Mouse (Mus musculus): ENCODE measurements around the gene Cfap97d1. TPM values are rescaled to one million over a fixed set of nuclear protein-coding genes. Genes with fewer than 3 reads are reported as not detected.

The Cfap97d1 gene
- total RNA-seq, 2 experiments from 2014 or later: not detected

DNA sequence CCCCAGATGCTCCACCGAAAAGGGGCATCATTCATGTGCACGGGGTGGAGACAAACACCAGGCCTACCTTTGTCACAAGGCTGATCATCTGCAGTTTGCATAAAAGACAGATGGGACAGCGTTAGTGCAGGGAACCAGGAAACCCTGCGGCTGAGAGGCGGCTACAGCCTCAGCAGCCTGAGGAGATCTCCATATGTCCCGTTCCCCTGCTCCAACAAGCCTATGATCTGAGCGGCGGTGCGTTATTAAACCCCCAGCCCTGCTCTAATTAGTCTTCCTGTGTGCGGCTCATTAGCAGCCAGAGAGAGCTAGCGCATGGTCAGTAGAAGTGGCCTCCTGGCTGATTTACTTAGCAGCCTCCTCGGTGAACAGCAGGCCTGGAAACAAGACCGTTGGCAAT is 26.1 kb downstream of the Cfap97d1 start:
- no peak for DNase-seq

DNA sequence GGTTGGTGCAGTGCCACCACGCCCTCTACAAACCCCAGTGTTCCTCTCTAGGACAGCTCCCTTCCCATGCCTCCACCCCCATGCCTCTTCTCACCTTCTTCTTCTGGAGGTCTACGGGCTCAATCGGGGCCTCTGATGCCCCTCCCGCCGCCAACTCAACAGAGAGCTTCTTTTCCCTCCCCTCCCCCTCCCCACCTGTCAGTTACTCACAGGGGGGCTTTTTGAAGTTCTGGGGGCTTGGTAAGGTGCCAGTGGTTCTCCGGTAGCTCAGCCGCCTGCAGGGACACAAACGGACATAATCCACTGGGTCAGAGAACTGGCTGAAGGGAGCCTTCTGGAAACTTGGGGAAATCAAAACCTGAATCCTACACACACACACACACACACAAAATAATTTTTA is 27.4 kb downstream of the Cfap97d1 start:
- DNase-seq: no peak

DNA sequence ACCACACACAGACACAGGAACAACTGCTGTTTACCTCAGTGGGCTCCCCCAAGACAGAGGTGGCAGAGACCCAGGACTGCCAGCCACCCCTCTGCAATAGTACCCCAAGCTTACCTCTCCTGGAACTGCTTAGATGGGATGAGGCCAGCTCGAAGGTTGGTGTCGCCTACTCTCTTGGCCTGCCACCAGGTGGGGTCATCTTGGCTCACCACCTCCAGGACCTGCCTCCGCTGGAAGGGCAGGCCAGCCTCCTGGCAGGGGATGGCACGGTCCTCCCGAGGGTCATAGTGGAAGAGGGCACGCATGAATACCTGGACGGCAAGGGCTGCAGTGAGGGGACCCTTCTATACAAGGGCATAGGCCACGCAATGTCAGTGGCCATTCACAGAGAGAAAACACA is 29.1 kb downstream of the Cfap97d1 start:
- no peak for DNase-seq

DNA sequence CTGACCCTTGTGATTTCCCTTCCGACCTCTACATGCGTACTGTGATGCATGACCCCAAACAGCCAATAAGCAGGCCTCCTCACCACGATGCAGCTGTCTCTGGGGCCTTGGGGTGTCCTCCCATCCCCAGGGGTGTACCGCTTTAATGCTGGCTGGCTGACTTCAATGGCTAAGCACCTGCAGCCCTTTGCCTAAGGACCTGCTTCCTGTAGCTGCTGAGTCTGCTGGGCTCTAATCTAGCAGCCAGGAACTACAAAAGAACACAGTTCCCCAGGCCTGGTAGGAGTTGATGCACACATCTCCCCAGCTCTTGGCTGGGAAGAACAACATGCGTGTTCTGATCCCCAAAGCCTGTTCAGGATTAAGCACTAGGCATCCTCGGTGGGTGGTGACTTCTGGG is 31.4 kb downstream of the Cfap97d1 start:
- DNase-seq: no peak

DNA sequence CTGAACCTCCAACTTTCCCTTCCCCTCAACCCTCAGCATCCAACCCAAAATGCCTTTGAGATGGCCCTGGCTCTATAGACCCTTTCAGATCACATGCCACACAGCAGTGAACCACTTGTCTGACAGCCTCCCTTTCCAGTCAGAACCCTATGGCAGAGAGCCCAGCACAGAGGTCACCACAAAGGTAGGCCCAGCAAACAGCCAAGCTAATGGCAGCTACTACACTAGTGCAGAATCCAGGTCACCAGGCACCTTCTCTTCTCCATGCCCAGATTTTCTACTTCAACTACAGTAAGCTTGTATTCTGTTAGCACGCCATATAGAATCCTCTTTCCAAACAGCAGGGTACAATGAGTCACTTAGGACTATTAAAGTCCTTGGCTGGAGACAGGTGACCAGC is 32.1 kb downstream of the Cfap97d1 start:
- no peak for DNase-seq

DNA sequence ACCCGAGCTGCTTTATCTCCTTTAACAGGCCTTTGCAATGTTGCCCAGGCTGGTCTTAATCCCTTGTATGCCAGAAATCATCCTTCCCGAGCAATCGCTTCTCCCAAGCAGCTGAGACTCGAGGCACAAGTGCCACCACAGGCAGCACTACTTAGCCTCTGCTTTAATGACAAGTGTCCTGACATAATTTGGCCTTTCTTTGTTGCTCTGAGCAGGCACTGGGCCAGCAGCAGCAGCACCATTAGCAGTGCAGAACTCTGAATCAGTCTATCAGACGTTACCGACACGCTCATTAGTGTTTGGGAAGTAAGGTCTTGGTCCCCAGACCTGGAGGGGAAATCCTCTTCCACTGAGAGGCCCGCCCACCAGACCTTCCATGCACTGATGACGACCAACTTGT is 35.7 kb downstream of the Cfap97d1 start:
- DNase-seq: no peak

DNA sequence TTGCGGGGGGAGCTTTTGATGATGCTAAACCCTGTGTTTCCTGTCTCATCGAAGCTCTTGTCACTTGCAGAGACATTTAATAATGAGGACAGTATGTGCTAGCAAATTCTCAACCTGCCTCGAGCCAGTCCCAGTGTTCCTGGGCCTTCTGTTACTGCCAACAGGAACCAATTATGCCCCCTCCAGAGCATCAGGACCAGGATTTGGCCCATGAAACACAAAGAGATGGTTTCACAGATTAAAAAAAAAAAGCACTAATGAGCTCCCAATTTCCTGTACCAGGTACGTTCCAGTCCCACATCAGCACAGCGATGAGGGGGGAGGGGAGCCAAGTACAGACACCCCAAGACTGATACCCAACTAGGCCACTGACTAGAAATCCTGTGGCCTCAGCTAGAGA is 37.1 kb downstream of the Cfap97d1 start:
- no peak for DNase-seq

DNA sequence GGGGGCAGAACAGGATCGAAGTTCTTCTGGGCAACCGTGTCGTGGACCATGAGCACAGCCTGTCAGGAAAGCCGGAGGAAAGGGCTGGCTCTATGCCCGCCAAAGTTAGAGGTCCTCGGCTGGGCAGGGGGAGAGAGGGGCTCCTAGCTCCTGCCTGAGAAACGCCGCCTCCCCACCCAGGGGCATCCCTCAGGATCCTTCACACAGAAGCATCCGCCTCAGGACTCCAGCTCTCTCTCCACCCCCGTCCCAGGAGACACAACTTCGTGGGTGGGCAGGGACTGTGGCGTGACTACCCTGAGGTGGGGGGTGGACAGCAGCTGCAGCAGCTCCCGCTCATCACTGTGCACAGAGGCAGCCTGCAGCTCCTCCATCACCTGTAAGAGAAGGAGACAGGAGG is 39.3 kb downstream of the Cfap97d1 start:
- no peak for DNase-seq

DNA sequence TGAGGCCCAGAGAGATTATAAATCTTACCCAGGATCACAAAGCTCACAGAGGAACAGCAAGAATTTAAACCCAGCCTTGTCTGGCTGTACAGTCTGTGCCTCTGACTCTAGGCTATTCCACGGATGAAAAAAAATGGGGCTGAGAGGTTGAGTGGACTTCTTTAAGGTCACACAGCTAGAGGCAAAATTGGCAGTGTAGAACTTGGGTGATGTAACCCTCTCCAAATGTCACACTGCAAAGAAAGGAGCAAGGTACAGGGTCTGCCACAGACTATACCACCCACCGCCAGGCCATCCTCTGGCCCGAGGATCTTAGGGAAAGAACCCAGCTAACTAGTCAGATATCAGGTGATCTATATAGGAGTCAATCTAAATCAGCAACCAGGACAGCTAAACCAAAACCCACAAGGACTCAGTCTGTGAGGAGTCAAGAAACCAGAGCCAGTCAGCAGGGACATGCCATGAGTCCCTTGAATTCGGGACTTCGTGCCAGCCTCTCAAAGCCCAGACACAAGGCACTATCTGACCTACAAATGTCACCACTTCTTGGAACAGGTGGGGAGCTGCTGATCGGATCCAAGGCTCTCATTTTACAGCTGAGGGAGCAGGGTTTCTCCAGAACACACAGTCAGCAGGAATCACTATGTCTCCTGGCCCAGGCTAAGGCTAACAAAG is 40.1 kb downstream of the Cfap97d1 start:
- DNase-seq: no peak

DNA sequence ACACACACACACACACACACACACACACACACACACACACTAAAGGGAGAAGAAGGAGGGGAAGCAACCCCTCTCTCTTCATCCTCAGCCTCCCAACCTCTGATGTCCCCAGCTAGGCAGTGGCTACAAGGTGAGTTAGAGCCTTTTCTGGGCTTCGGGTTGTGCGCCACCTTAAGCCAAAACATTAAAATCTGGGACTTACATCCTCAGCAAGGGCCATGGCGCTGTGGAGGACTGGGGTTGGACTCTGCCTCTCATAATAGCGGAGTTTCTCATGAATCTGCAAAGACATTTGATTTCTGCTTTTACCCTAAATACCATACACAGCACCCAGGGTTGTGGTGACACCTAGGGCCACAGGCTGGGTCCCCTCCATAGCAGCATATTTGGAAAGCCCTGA is 40.8 kb downstream of the Cfap97d1 start:
- no peak for DNase-seq

DNA sequence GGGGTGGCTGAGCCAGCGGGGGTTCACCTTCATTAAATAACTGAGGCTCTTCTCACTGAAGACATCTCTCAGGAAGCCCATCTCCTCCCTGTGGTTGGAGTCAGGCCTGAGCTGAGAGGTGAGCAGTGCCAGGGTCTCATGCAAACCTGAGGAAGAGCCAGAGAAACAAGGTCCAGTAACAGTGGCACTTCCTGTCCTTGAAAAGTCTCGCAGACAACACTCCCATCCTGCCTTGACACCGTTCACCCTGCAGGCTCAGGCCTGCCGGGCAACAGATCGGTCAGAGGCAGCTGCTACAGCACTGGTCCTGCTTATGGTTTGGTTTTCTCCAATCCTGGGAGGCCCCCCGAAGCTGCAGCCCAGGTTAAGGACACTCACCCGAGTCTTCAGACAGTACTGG is 41.3 kb downstream of the Cfap97d1 start:
- no peak for DNase-seq

DNA sequence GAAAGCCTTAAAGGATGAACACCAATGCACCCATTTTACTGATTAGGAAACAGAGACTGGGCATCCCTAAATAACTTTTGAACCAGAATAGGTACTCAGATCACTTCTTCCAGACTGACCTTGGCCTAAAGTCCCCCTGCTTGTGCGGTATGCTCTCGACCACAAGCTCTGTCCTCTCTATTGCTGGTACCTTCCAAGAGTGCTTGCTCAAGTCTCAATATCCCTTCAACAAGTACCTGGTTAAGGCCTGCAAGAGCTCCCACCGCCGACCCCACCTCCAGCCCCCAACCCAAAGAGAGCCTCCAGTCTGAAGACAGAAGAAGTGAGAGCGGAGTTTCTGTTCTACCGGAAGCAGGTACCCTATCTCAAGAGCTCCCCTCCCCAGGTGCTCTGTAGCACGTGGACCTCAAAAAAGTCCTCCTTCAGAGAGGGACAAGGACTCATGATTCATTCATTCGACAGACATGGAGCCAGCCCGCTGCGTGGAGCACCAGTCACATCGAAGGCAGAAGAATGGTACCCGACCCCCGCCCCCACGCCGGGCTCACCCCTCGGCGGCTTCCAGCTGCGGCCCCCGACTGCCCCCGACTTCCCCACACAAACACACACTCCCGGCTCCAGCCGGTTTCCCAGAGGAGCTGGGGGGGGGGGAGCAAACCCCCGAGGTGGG is 42.0 kb downstream of the Cfap97d1 start:
- DNase-seq: peak; percentile 36 to 60

DNA sequence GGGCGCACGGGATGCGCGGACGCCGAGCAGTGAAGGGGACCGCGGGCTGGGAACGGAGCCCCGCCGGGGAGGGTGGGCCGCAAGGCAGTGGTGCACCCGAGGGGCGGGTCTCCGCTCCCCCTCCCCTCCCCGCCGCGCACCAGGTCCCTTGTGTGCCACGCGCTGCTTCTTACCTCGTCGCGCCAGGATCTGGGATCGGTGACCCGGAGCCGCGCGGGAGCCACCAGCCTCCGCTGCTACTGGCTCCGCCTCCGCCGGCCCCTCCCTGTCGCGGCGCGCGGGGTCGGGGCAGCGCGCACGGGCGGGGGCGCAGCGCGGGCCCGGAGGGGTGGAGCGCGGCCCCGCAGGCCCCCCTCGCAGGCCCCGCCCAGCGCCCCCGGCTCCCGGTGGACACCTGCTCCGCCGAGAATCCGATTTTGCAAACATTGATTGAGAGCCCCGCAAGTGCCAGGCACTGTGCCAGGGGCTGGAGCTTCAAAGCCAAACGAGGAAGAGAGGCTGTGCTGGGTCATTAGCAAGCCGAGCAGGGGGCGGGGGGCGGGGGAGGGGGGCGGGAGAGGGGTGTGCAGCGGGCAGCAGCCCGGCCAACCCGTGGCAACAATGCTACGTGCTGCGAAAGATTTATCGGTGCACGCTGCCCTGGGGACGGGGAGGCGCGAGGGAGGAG is 42.7 kb downstream of the Cfap97d1 start:
- peak; percentile 81 to 90 for DNase-seq

DNA sequence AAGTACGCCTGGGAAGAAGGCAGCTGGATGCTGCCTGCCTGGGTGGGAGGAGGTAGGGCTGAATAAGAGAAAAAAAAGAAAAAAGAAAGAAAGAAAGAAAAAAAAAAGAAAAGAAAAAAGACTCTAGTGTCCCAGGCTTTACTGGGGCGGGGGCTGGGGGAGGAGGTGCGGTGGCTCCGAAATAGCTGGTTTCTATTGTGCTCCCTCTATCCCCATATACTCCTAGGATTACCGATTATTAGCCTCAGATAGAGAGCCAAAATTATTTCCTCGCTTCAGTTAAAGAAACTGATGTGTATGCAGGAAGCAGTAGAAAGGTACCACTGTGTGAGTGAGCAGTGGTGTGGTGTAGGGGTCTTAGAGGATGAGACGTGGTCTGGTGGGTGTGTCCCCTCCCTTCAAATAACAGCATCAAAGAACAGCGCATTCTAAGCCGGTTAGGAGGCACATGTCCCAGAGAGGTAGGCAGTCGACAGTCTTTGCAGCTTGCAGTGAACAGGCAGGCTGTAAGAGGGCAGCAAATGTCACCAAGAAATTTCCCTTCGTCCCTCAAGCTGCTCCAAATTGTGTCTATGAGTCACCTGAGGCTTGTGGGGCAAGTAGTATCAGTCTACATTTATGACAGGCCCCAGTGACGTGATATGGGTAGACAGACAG is 43.4 kb downstream of the Cfap97d1 start:
- no peak for DNase-seq

DNA sequence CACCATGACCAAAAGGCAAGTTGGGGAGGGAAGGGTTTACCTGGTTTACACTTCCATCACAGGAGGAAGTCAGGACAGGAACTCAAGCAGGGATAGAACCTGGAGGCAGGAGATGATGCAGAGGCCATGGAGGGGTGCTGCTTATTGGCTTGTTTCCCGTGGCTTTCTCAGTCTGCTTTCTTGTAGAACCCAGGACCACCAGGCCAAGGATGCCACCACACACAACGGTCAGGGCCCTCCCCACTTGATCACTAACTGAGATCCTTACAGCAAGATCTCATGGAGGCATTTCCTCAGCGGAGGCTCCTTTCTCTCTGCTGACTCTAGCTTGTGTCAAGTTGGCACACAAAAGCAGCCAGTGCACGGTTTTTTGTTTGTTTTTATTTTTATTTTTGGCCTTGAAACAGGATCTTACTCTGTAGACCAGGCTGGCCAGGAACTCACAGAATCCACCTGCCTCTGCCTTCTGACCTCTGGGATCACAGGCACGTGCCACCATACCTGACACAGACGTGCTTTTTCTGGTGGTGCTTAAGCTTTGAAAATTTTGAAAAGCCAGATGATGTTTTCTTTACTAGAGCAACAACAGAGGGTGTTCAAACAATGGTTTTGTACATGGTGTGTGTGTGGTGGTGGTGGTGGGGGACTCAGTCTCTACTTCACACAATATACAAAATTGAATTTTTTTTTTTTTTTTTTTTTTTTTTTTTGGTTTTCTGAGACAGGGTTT is 44.2 kb downstream of the Cfap97d1 start, which contains the start of gene Mpp3:
Mpp3 (minus strand) TSS at position 375 of the 730 bp plus-strand sequence.
- DNase-seq: no peak

DNA sequence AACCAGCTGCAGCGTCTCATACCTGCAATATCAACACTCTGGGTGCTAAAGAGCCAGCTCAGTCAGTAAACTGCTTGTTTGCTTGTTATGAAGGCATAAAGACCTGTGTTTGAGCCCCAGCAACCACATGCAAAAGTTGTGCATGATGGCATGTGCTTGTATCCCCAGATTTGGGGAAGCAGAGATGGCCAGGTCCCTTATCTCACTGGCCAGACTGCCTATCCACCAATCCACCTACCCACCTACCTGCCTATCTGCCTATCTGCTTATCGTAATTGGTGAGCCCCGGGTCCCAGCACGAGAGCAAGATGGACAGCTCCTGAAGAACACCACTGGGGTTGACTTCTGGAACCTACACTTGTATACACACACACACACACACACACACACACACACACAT is 45.2 kb downstream of the Cfap97d1 start:
- no peak for DNase-seq

DNA sequence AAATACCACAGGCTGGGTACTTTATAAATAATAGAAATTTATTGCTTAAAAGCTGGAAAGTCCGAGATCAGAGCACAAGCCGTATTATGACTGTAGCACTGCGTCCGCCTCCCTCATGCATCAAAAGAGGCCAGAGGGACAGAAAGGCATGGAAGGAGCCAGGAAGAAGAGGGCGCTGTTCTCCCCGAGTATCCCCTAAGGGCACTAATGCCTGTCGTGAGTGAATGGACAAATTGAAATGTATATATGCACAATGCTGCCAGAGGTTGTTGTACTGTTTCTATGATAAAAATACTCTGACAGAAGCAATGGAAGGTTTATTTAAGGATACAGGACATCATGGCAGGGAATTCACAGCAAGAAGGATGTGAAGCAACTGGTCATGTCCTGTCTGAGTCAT is 45.9 kb downstream of the Cfap97d1 start:
- DNase-seq: no peak

DNA sequence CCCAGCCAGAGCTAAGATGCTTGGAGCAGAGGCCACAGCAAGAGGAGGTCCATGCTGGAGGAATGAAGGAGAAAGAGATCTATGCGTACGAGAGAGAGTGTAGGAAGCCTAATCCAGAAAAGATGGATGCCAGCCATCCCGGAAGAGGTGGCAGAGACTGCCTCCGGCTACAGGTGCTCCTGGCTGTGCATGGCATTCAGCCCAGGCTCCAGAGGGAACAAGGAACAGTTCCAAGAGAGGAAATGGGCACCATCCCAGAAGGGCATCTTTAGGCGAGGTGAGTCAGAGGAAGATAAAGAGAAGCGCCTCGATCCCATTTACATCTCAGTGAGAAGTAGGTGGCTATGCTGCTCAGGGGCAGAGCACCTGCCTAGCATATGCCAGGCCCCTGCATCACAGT is 47.1 kb downstream of the Cfap97d1 start:
- no peak for DNase-seq

DNA sequence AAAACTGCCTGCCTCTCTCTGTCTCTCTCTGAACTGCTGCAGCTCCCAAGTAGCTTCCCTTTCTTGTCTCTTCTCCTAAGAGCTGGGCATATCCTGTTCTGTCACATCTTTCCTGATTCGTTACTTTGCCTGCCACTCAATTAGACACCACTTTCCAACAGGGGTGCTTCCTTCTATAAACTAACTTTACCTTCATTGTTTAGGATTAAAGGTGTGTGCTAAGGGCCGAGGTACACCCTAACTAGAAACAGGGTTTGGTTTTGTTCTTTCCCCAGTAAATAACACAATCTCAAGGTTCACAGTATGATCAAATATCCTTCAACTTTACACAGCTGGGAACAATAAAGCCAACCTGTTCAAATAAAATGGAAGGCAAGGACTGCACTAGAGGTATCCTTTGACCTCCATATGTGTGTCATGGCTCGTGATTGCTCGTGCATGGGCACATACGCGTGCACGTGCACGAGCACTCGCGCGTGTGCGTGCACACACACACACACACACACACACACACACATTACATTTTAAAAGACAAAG is 49.0 kb downstream of the Cfap97d1 start:
- DNase-seq: no peak

DNA sequence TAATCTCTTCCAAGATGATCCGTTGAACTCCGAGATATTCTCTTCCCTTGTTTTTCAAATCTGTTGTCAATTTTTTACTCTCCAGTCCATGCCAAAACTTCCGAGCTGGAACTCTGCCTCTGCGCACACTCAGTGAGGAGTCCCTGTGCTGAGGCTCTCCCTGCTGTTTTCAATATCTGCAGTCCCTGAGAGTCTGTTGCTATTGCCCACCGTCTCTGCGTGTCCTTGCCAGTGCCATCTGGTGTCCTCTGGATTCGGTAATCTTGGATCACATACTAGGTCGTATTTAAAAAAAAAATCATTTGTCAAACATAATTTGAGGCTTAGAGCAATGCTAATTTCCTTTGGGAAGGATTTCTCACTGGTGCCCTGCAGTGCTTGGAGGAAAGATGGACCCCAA is 50.8 kb downstream of the Cfap97d1 start:
- no peak for DNase-seq

DNA sequence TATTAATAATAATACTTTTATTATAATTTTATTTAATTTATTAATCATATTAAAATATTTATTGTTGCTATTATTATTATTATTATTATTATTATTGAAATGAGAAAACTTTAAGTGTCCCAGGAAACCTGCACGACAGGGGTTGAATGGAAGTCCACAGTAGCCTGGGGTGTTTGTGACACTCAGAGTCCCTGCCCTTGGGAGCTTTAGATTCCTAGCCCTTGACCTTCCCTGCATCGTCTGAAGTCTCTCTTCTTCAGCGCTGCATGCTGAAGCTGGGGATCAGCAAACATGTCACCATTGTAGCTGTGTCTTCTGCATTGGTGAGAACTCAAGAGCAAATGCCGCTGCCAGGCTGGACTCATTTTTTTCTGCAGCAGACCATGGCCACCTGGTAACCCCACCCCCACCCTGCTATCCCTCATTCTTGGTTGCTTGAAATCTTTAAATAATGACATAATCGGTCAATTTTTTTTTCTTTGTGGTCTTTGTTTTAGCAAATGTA is 51.4 kb downstream of the Cfap97d1 start:
- DNase-seq: no peak

DNA sequence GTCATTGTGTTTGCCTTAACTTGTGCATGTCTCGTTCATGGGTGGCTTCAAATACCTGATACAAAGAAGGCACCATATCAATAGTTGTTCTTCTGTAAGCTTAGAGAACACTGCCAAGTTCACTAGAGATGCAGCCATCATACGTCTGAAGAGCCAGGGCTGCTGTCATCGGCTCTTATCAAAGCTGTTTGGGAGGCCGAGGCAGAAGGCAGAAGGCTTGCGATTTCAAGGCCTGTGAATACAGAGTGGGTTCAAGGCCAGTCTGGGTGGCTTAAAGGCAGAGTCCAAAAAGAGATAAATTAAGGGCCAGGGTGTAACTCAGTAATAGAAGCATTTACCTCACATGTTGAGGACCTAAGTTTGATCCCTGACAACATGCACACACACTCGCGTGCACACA is 52.3 kb downstream of the Cfap97d1 start:
- no peak for DNase-seq
